Mouse (Mus musculus) thymus, adult 2 months (tissue): ENCODE results near the gene Tspan4. TPM values are rescaled to one million over a fixed set of nuclear protein-coding genes. Genes with fewer than 3 reads are reported as not detected.
A peak's percentile ranks its signal among the peaks of the same experiment; 100 is the strongest.

Experiments
- DNase-seq: peaks from one replicate; pipeline ENCODE4 v3.0.0; 2021
- H3K27ac ChIP-seq: fragments of 200-500 bp; 2 replicates; pipeline ENCODE4 v1.5.1; 2012; ENCODE audit warnings: low read length, control low read depth; ENCODE audit not compliant: control insufficient read depth, insufficient read depth
- H3K27me3 ChIP-seq: fragments of 200-500 bp; 2 replicates; pipeline ENCODE4 v1.6.1; 2012; ENCODE audit warnings: mild to moderate bottlenecking, low read length, moderate library complexity, mixed read lengths; ENCODE audit not compliant: control insufficient read depth, insufficient read depth
- H3K36me3 ChIP-seq: fragments of 200-500 bp; 2 replicates; pipeline ENCODE4 v1.6.1; 2012; ENCODE audit warnings: mild to moderate bottlenecking, low read length, moderate library complexity; ENCODE audit not compliant: control insufficient read depth, insufficient read depth
- H3K4me1 ChIP-seq: fragments of 200-500 bp; replicated peaks from 2 replicates; pipeline ENCODE4 v1.6.1; 2012; ENCODE audit warnings: low read length; ENCODE audit not compliant: control insufficient read depth, insufficient read depth
- H3K4me3 ChIP-seq: fragments of 200-500 bp; 2 replicates; pipeline ENCODE4 v1.5.1; 2012; ENCODE audit warnings: mild to moderate bottlenecking, low read length, control low read depth, moderate library complexity; ENCODE audit not compliant: control insufficient read depth, insufficient read depth
- CTCF ChIP-seq: fragments of 200-500 bp; IDR thresholded peaks from 2 replicates; pipeline ENCODE4 v1.5.1; 2012; ENCODE audit warnings: mild to moderate bottlenecking, control low read depth, low read length, moderate library complexity, borderline replicate concordance; ENCODE audit not compliant: control insufficient read depth, poor library complexity, insufficient read depth; ENCODE audit errors: extremely low read depth
- POLR2A ChIP-seq: fragments of 200-500 bp; IDR thresholded peaks from 2 replicates; pipeline ENCODE4 v1.6.1; 2012; ENCODE audit warnings: mild to moderate bottlenecking, low read length, control low read depth, moderate library complexity; ENCODE audit not compliant: control insufficient read depth, poor library complexity, insufficient read depth; ENCODE audit errors: extremely low read depth
- WGBS: fragments of 180-500 bp; shearing (Covaris S2); methylation state at CpG from one replicate; pipeline ENCODE4 v1.1.7; 2018; 5-methylcytosine and 5-hydroxymethylcytosine counted together
- polyA plus RNA-seq: library from polyadenylated mRNA; depleted of rRNA; stranded (reverse); fragments of >200 nt; gene quantifications from 2 replicates; pipeline ENCODE4 v1.2.3, GENCODE M21; 2012

The Tspan4 gene
- polyA plus RNA-seq, 1 experiment, result 45.1 TPM

GRCm38 (mm10) chr7:141469901-141470636 is 5.0 kb upstream of the Tspan4 start:
- H3K27me3 ChIP-seq, result no peaks in the 10 kb centered on the region
- H3K4me3 ChIP-seq, result no peak overlapping the region
- peaks cover 32% of the 10 kb centered on the region for H3K4me1 ChIP-seq
- no peak overlapping the region for H3K27ac ChIP-seq
- 96% methylated on average over 18 of the region's 18 CpGs for WGBS
- H3K36me3 ChIP-seq, result 0 out of 2 replicates have a peak, but pooled peaks cover 3% of the 10 kb centered on the region
- TF ChIP-seq CTCF (no peak), POLR2A (no peak)
- no peak for DNase-seq

DNA sequence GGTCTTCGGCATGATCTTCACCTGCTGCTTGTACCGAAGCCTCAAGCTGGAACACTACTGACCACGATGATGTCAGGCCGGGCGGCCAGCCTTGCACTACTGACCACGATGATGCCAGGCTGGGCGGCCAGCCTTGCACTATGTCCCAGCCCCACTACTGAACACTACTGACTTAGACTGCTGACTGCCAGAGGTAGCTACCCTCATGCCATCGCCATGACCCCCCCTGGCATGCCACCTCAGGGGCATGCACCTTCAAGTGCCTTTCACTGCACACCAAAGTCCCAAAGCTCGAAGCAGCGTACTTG is 4.4 kb upstream of the Tspan4 start:
- no peak overlapping the region for H3K4me3 ChIP-seq
- 0 out of 2 replicates have a peak, but pooled peaks cover 3% of the 10 kb centered on the region for H3K36me3 ChIP-seq
- no peak overlapping the region for H3K27ac ChIP-seq
- H3K4me1 ChIP-seq, result peaks cover 35% of the 10 kb centered on the region
- H3K27me3 ChIP-seq, result no peaks in the 10 kb centered on the region
- no peak for DNase-seq
- TF ChIP-seq POLR2A, result no peak
- no peak for TF ChIP-seq CTCF
- 98% methylated on average over 10 of the region's 10 CpGs for WGBS

- Histone ChIP-seq H3K27ac (no peak overlapping the region), H3K4me3 (no peak overlapping the region), H3K36me3 (0 out of 2 replicates have a peak, but pooled peaks cover 3% of the 10 kb centered on the region), H3K27me3 (no peaks in the 10 kb centered on the region), H3K4me1 (peaks cover 42% of the 10 kb centered on the region)
- TF ChIP-seq POLR2A (no peak), CTCF (no peak)
- WGBS, result 98% methylated on average over 1 of the region's 1 CpGs
- no peak for DNase-seq
Measured at GRCm38 (mm10) chr7:141471236-141471635, 3.8 kb upstream of the Tspan4 start.

DNA sequence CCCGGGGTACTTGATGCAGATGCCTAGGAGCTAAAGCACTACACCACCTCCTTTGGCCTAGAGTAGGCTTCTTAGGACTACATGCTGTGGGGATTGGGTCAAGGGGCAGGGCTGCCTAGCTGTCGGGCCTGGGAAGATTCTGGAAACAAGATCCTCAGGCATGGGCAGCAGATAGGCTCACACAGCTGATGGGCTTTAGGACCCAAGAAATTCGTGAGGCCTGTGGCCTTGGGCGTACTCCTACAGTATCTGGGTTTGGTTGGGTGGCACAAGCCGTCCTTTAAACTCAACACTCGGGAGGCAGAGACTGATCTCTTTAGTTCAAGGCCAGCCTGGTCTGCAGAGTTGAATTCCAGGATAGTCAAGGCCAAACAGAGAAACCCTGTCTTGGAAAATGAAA is 2.8 kb upstream of the Tspan4 start:
- no peak for DNase-seq
- TF ChIP-seq CTCF (no peak), POLR2A (no peak)
- Histone ChIP-seq H3K4me1 (peaks cover 38% of the 10 kb centered on the region), H3K27ac (no peak overlapping the region), H3K27me3 (no peaks in the 10 kb centered on the region), H3K36me3 (0 out of 2 replicates have a peak, but pooled peaks cover 3% of the 10 kb centered on the region), H3K4me3 (no peak overlapping the region)
- WGBS, result 94% methylated on average over 6 of the region's 6 CpGs

DNA sequence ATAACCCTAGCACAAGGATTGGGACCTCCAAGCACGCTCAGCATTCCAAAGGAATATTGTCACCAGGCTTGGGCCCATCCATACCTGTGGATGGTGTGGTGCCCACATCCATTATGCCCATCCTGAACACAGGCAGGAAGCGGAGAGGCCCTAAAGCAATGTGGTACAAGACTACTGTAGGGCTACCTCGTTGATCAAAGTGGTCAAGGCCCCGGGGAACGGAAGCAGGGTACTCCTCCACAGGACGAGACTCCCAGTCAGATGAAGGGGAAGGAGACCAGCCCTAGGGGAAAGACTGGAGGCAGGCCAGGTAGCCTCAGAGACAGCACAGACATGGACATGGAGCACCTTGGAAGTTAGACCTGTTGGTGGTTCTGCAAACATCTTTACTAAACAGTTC is 2.3 kb upstream of the Tspan4 start:
- TF ChIP-seq POLR2A (no peak), CTCF (no peak)
- H3K27ac ChIP-seq, result no peak overlapping the region
- 93% methylated on average over 6 of the region's 6 CpGs for WGBS
- no peak overlapping the region for H3K4me3 ChIP-seq
- no peaks in the 10 kb centered on the region for H3K27me3 ChIP-seq
- 0 out of 2 replicates have a peak, but pooled peaks cover 3% of the 10 kb centered on the region for H3K36me3 ChIP-seq
- no peak for DNase-seq
- H3K4me1 ChIP-seq, result peaks cover 38% of the 10 kb centered on the region

DNA sequence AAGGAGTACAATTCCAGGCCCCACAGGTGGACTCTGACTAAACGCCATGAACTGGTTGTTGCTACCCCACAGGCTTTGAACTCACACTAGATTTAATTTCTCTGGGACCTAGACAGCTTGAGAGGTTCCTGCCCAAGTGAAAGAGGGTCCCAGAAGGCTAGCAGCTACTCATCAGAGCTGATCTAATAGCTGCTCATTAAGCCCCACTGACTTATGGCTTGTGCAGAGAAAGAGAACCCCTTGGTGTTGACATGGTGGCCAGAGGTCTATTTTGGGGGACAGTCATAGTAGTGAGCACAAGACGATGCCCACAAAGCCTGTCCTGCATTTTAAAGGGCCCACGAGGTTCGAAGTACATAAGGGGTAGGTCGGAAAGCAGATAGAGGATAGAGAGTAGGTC is 880 bp upstream of the Tspan4 start:
- no peak for DNase-seq
- no peaks in the 10 kb centered on the region for H3K27me3 ChIP-seq
- 8% methylated on average over 5 of the region's 5 CpGs for WGBS
- TF ChIP-seq POLR2A (no peak), CTCF (no peak)
- peaks cover 32% of the 10 kb centered on the region for H3K4me1 ChIP-seq
- H3K27ac ChIP-seq, result no peak overlapping the region
- H3K36me3 ChIP-seq, result 0 out of 2 replicates have a peak, but pooled peaks cover 3% of the 10 kb centered on the region
- H3K4me3 ChIP-seq, result peak overlapping the region; percentile 70
